Mouse (Mus musculus): ENCODE data around the gene Pitpna.

Pitpna gene

DNA sequence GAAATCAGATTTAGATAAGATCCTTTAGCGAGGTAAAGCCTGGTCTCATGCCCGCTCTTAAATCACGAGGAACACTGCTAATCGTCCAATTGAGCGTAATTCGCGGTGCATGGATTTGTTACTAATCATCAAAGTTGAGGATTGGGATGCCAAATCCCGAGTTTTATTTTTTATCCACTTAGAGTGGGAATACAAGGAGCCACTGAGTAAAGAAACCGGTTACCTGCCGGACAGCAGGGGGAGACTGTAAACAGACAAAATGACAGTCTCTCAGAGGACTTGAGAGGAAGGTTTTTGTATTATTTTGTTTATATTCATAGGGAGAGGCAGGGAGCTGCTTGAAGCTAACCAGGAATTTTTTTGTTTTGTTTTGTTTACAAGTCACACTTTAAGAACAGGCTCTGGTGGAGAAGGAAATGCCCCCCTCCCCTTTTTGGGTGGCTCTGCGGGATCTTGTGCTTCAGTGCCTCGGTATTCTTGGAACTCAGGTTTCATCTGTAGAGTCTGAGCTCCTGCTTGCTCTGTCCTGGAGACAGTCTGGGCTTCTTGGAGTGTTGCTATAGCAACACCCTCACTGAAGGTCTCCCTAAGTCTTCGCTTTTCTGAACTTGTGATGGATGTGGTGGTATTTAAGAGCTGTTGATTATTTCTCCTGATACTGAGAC is 43.8 kb downstream of the Pitpna start:
- DNase-seq (ENCODE audit: low read depth), result peak; percentile 72

DNA sequence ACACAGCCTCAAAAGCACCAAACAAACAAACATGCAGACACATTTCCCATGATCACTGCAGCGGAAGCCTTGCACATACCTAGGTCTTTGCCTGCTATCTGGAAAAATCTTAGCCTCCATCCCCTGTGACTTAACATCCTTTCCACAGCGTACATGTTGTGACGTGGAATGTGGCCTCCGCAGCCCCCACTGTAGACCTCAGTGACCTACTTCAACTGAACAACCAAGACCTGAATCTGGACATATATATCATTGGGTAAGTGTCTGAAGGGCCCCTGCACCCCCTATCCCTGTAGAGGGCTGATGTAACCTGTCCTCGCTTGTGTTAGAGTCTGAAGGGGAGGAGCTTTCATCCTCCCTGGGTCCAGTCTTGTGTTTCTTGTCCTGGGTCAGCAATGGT is 45.0 kb downstream of the Pitpna start:
- DNase-seq (ENCODE audit: low read depth), result no peak

DNA sequence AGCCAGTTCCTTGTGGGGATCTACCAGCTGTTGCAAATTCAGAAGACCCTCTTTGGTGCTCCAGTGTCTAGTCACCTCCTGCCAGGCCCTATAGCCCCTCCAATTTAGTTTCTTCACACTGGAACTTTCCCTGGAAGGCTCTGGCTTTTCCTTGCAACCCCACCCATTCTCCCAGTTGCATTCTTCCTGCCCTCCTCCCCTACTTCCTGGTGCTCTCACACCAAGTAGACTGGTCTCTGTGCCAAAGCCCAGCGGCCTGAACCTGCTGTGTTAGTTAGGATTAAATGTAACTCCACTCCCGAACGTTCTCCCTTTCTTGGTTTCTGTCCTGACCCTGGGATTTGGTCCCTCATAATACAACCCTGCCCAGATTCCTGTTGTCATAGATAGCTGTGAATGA is 46.9 kb downstream of the Pitpna start:
- DNase-seq (ENCODE audit: low read depth), result no peak

DNA sequence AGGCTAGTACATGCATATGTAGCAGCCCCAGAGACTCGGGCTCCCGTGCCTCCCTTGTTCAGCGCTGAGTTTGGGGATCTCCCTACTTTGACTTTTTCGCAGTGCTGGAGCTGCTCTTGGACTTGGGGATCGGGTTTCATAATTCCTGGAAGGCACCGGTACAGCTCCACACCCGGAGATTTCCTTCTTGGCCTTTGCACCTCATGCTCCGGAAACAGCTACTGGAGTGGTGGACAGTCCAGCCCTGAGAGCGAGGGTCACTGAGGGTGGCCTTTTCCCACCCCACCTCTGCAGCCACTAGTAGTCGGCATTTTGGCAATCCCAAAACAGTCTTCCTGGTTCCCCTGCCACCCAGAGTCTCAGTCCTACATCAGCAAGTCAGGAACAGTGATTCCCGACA is 47.4 kb downstream of the Pitpna start:
- peak; percentile 29 for DNase-seq (ENCODE audit: low read depth)

DNA sequence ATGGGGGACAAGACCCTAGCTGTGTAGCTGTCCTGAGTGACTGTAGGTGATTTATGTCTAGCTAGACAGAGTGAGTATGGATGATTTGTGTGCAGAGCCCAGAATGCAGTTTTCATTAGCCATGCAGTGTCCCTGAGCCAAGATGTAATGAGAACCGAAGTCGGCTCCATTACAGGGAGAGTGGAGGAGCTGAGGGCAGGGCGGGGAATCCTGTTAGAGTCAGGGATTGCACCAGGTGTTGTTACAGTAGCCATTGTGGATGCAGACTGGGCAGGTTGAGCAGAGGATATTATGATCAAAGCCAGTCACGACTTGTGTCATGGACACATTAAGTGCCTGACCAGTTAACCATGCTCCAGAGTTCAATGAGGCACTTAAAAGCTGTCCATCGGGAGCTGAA is 55.4 kb downstream of the Pitpna start:
- no peak for DNase-seq (ENCODE audit: low read depth)

DNA sequence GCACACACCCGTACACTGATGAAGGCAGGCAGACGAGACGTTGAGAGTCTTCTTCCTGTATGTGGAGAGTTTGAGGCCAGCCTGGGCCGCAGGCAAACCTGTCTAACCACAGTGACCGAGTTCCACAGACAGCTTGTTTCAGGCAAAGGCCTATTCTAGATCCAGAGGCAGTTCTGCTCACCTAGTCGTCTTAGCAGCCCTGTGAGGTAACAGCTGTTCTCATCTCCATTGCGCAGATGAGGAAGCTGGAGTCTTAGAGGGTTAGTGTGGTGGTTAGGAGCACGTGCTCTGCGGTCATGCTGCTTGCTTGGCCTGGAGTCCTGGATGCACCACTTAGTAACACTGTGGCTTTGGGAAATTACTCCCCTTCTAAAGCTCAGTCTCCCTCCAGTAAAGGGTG is 56.8 kb downstream of the Pitpna start:
- DNase-seq (ENCODE audit: low read depth), result no peak

DNA sequence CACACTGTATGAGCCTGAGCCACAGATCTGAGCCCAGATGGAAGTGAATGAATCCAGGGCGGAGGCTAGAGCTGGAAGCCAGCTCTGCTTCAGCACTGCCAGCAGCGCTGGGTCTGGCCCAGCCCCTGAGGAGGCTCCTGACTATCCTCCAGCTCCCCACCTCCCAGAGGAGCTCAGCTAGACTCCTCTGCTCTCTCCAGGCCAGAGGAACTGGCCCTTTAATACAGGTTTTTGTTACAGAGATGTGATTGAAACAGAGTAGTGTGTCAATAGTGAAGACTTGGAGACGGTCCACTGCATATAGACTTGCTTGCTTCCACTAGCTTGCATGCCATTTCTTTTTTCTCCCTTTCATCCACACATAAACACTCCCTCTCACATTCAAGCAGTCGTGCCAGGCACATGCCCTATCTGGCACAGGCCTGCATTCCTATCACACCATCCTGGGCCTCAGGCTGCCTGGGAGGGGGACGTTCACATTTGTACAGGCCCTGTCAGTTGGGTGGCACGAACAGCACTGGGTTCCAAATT is 59.8 kb downstream of the Pitpna start:
- DNase-seq (ENCODE audit: low read depth), result peak; percentile 58

DNA sequence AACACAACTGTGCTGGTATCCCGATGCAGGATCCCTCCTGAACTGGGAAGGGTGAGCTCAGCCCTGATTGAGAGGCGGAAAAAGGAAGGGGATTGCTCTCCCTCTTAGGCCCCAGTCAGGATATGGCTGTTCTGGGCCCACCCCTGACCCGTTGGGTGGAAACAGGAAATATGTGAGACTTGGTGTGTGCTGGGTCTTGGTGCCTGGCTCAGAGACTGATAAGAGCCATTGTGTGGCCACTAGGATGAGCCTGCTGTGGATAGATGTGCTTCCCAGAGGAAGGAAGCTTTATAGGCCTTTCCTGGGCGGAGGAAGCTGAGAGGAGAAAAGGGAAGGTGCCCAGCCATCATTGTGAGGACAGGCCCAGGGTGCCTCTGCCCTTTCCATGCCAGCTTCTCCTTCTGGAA is 61.3 kb downstream of the Pitpna start:
- DNase-seq (ENCODE audit: low read depth), result no peak

DNA sequence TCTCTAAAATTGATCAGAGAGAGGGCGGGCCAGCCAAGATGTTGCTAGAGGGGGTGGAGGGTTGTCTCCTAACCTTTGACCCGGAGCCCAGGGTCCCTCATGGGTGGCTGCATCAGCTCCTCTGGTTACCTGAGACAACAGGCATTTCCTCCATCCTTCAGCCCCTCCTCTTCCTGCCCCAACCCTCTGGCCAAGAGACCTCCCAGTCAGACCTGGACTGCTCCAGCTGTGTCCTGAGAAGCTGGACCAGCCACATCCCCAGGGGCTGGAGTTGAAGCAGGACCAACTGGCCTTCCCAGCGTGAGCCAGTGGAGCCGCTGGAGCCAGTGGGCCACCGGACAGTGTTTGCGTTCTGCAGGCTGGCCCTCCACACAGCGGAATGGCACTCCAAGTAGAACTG is 62.4 kb downstream of the Pitpna start, which contains the start of gene Myo1c:
Myo1c (plus strand) TSS at position 194 of the 400 bp plus-strand sequence.
- DNase-seq (ENCODE audit: low read depth), result no peak

DNA sequence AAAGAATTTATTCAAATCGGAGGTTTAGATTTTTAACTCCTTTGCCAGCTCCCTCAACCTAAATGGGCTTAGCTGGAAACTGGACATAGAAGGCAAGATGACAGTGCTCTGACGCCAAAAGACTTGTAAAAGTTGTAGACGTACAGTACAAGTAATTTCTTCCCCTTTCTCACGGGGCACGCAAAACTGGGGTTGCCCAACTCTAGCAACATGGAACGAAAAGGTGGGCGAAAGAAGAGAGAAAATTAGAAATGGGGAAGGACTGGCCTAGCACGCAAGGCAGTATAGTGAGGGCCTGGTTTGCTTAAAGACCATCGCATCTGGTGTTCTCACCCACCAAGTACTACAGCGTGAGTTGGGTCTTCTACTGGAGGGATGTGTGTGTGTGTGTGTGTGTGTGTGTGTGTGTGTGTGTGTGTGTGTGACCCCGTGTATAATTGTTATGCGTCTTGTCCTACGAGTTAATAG is 63.1 kb downstream of the Pitpna start:
- DNase-seq (ENCODE audit: low read depth), result no peak

DNA sequence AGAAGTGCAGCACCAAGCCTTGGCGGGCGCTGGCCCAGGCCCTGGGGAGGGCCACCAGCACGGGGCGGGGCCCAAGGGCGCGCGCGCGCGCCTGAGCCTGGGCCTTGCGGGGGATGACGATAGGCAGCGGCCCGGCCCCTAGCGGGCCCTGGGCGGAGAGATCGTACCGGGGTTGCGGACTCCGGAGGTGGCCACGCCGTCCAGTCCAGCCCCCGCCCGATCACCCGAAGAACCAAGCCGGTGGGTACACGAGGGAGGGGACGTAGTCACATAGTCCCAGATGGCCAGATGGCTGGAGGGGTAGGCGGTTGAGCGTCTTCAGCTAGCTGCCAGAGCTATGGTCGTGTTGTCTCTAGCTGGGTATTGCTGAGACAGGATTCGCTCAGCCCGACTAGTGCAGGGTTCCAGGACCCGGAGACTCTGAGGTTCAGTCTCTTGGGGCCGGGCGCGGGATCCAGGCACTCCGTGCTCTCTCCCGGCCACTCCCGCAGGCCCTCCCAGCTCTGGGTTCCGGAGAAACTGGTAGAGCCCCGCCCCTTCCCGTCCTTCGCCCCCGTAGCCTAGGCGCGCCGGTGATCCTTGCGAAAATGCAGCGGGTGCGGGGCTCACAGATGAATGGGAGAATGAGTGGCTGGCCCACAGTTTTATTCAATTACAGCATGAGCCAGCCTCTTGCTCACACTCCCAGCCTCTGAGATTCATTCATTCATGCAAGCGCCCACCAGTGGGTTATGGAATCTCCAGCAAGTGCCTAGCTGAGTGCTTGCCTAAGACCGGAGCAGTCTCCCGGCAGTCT is 63.7 kb downstream of the Pitpna start:
- DNase-seq (ENCODE audit: low read depth), result peak; percentile 90

DNA sequence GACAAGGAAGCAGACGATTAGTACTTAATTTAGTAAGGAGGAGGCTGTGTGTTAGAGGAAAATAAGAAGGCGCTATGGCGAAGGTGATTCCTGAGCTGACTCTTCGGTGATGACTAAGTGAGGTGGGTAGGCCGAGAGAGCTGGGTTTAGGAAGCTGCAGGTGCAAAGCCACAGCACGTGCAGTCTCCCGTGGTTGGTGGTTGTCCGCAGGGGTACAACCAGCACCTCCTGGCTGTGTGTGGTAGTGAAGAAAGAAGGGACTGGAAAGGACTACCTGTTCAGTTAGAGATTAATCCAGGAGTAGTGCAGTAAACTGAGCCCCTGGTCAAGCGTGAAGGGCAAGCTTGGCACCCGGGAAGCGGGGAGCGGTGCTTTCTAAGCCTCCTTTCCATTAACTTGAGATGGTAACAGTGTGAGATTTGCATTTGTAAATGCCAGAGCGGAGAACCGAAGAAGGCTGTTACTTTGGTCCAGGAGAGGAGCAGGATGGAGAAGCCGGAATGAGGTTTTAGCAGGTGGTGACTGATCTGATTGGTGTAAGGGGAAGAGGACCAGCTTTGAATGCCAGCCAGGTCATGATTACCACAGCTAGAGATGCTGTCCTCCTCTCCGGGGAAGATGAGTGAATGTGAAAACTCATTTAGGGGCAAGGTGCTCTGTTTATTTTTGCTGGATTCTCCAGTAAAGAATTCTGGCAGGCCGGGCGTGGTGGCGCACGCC is 64.5 kb downstream of the Pitpna start:
- no peak for DNase-seq (ENCODE audit: low read depth)

DNA sequence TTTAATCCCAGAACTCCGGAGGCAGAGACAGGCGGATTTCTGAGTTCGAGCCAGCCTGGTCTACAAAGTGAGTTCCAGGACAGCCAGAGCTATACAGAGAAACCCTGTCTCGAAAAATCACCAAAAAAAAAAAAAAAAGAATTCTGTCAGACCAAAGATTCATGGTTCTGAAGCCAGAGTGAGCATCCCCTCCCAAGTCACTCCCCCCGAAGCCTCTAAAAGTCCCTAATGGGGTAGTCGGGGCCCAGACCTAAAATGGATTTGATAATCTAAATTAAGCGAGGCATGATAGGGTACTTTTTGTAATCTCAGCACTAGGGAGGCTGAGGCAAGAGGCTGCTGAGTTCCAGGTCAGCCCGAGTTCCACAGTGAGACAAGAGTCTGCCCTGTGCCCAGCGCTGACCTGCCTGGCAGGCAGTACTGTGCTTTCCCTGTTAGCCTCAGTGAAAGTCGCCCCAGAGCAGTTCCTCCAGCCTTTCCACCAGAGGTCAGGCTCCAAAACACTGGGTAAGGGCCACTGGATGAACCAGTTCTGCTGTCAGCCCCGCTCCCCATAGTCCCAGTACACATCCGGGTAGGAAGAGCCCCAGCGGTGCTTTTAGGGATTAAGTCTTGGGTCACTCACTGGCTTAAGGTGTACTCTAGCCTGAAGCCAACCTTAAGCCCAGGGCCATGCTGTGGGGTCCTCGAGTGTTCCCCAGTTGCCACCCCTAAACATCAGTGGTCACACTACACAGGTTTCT is 65.2 kb downstream of the Pitpna start:
- DNase-seq (ENCODE audit: low read depth), result peak; percentile 51

DNA sequence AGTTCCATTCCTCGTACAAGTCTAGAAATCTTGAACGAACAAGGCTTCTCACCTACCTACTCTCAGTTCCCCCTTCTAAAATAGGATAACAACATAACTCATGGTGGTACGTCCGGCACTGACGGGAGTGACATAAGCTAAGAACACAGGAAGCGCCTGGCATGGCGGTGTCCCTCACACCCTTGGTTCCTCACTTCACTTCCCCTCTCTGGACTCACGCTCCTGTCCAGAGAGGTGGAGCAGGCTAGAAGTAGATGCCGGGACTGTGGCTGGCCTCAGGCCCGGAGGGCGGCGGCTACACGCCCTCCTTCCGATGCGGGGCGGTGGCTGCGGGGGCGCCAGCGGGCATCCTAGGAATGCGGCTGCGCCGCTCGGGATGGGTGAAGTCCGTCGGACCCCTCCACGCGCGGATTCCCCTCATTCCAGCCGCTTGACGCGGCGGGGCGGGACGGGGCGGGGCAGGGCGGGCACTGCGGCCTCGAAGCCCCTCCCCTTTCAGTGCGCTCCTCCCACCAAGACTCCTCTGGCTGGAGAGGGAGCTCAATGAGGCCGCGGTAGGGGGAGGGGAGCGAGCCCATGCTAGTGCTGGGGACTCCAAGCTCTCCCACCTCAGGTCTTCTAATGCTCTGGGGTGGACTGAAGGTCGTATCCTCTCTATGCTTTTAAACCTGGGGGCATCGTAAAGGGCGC is 66.0 kb downstream of the Pitpna start:
- peak; percentile 94 for DNase-seq (ENCODE audit: low read depth)

DNA sequence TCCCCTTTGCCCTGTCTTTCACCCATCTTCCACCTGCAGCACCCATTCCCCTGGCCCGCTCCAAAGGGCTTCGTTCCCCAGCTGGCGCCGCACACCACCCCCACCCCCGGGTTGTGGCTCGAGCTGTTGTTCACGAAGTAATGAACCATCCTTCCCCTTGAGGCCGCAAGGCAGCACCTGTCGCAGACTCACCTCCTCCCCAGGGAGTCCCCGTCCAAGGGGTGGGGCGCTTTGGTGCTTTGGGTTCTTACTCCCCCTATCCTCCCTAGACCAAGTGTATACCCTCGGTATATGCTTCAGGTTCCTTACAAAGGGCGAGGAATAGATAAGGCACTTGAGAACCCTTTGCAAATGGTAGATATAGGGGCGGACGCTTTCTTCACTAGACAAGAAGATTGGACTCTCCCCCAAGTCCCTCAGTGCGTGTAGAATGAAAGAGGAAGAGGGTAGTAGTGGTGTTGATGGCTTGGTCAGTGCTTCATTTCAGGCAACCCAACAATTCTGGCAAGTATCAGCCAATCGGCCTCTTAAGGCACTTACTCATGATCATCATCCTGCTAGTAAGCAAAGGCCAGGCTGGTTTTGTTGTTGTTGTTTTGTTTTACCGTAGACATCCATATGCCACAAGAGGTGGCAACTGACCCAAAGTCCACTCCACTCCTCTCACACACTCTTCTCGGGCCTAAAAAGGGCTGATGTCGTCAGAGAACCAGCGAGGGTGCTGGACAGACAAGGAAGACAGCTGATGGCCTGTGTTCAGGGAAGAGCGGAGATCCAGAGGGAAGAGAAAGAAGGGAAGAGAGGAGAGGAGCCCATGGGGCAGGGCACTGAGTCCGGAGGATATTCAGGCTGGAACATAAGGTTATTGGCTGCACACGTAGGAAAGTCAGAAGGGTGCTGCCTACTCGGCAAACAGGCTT is 66.8 kb downstream of the Pitpna start:
- DNase-seq (ENCODE audit: low read depth), result peak; percentile 24

DNA sequence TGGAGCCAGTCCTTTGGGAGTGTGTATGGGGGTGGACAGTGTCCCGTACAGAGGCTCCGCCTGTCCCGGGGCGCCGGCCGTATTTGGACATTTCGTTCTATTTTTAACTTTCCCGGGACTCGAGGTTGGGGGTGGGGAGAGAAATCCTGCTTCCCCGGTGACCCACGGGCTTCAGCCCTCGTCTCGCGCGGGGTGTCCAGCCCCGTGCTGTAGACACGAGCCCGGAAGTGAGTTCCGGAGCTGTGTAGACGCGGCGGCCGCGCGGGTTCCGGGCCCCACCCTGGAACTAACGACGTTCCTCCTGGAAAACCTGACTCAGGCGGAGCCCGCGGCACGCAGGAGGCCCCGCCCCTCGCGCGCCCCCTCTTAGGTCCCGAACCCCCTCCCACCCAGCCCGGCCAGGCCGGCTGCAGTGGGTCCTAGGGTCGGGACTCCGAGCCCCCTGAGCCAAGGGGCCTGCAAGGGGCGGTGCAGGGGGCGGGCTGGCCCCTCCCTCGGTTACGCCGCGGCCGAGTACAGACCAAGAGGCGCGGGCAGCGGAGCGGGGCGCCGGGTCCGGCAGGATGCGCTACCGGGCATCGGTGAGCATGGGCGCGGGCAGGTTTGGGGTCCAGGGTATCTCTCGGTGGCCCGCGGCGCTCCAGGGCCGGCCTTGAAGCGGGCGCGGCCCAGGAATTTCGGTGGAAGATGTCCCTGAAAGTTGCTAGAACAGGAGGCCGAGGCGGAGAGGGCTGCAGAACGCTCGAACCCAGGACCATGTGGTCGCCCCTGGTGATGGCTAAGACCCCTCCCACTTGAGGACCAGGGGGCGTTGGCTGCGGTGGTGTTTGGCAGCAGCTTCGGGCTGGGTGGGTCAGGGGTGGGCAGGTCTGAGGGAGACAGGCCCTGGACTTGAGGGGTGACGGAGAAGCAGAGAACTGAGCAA is 68.0 kb downstream of the Pitpna start:
- peak; percentile 91 for DNase-seq (ENCODE audit: low read depth)

DNA sequence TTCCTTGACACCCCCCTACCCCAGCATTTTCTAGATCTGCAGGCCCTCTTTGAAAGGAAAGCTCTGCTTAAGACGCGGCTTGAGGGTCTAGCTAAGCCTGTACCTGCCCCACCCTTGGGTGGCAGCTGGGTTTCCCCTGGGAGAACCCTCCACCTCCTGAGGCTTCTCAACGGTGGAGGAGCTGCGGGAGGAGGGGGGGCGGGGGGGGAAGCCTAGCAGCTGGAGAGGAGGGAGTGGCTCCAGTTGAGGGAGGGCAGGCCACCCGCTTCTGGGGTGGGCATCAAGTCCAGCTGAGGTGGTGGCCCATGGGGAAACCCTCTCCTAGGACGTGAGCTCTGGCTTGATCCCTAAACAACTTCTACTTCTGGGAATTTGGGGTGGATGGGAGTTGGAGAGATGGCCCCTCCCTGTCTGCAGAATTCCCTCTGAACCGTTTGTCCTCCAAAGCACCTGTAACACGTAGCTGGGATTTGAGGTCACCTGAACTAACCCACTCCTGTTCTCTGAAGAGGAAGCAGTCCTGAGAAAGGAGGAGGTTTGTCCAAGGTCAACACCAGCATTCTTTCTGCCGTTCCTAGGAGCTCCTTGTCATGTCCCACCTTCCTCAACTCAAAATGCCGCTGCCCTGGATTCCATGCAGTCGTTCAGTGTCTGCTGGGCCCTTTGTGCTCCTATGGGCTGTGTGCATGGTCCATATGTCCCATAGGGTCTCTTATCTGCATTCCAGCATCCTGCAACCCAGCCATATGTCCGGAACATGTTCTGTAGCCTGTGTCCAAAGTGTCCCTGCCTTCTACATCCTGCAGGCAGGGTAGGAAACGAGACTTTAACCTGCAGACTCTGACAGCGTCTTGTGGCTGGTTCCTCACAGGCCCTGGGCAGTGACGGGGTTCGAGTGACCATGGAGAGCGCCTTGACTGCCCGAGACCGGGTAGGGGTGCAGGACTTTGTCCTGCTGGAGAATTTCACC is 69.0 kb downstream of the Pitpna start:
- peak; percentile 37 for DNase-seq (ENCODE audit: low read depth)

DNA sequence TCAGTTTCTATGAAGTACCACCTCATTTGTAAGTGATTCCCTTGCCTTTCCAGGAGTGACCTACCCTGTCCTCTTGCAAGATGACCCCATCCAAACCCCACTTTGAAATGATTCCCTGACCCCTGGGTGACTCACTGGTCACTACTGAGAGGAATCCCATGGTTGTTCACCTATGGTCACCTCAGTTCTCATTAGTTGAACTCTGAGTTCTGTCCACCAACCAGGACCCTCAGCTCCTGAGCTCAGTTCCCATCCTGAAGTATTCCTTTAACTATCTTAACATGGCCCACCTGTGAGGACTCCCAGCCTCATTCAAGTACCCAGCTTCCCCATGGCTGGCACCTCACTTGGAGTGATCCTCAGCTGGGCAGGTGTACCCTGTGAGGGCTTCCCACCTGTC is 69.9 kb downstream of the Pitpna start:
- DNase-seq (ENCODE audit: low read depth), result no peak
